Mouse (Mus musculus) ES-Bruce4 (cell line): ENCODE measurements around the gene Kif5a.

Source experiments
- CTCF ChIP-seq: IDR thresholded peaks from one replicate; pipeline ENCODE4 v1.8.1; 2011; ENCODE audit warnings: low read depth, low read length
- POLR2A ChIP-seq: IDR thresholded peaks from one replicate; pipeline ENCODE4 v1.8.1; 2011; ENCODE audit warnings: low read length; ENCODE audit not compliant: insufficient read depth

- TF ChIP-seq CTCF (no peak), POLR2A (no peak)
Measured at GRCm38 (mm10) chr10:127289573-127290191, 26.5 kb upstream of the Kif5a start.
